Mouse (Mus musculus) lung, postnatal 0 days (tissue): ENCODE data around the gene Cd82.

Source experiments
- CTCF ChIP-seq: IDR thresholded peaks from 2 replicates; pipeline ENCODE4 v1.5.1; 2016; ENCODE audit warnings: antibody characterized with exemption, mild to moderate bottlenecking
- EP300 ChIP-seq: IDR thresholded peaks from 2 replicates; pipeline ENCODE4 v1.6.1; 2016; ENCODE audit warnings: antibody characterized with exemption, mild to moderate bottlenecking, control low read depth

DNA sequence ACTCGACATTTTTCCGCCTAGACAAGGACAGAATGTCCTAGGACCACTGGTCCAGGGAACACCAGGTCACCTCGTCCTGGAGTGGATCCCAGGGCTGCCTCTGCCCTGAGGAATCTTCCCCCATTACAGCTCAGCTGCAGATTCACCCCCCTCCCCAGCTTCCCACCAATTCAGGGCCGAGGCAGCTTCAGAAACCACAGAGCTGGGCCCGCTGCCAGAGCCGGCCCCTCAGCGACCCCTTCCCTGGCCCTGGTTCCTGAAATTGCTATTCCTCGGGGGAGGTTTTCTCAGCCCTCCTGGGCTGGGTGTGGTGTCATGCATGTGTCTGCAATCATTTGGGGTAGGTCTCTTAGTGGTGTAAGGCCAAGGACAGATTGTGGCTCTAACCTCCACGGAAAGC lies 22.5 kb upstream of the Cd82 start:
- no peak for TF ChIP-seq CTCF
- no peak for TF ChIP-seq EP300
